Mouse (Mus musculus): Measurements from ENCODE around the gene Rpp25l.
A peak's percentile ranks its signal among the peaks of the same experiment; 100 is the strongest.

Rpp25l gene

GRCm38 (mm10) chr4:41713197-41714067 is at the start of gene Rpp25l:
Gene Rpp25l, minus strand, starts transcription at chr4:41713534.
- DNase-seq = peak; percentile 94 to 95

DNA sequence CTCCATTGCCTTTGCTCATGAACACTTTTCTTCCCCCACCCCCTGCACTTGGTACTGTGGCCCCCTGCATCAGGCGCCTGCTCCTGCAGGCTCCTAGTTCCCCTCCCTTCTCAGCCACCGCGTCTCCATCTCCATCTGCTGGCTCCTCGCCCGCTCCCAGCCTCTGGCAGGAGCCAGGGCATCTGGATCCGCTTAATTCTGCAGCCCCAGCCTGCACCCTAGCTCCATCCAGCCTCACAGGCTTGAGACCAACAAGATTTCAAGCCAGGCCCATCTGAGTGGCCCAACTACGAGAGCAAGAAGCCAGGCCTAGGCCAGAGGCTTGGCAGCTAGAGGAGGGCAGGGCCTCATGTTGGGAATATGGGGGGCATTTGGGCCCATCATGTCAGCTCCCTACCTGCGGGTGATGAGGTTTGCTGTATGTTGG is 49.4 kb upstream of the Rpp25l start:
- peak; percentile 88 to 93 for DNase-seq

DNA sequence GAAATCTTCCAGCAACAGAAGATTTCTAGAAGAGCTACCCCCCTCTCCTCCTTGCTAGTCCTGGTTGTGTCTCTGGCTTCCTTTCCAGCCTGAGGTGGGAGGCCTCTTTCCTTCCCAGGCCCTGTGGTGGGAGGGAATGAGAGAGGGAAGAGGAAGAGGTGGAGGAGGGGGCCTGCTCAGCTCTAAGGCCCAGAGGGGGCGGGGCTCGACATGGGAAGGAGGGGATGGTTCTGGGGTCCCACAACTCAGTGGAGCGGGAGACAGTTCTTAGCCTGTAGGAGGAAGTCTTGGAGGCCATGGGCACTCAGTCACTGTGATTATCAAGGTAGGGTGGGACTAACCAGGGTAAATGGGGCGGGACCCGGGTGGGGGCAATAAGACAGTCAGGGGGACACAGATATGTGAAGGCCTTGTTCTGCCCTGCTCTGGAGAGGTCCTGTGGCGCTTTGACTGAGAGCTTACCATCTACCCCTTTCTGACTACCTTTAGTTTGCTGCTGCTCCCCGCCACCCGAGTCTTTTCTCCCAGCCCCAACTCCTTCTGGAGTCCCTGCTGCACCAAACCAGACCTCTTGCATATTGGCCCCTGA is 48.9 kb upstream of the Rpp25l start:
- peak; percentile 62 to 66 for DNase-seq

GRCm38 (mm10) chr4:41761680-41762079 is 48.3 kb upstream of the Rpp25l start:
- peak in 1 of 2 experiments; percentile 20 for DNase-seq

GRCm38 (mm10) chr4:41760911-41761310 is 47.6 kb upstream of the Rpp25l start:
- DNase-seq = peak; percentile 44 to 51

DNA sequence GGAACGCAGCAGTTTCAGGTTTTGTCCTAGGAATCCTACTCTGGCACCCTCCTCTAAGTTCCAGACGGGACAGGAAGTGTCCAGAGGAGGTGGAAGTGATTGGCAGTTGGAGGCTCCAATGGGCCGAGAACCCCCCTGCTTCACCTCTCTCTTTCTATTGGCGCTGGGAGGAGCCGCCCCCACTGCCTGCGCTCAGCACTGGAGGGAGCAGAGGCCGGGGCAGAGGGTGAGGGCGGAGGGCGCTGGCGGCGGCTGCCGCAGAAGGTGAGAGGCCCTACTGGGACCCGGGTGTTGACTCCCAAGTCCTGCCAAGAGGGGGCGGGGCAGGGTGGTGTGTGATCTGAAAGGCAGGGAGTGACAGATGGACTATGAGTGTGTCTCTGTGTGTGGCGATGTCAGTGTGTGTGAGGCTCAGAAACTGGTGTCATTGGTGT is 47.0 kb upstream of the Rpp25l start:
- peak; percentile 96 to 98 for DNase-seq

DNA sequence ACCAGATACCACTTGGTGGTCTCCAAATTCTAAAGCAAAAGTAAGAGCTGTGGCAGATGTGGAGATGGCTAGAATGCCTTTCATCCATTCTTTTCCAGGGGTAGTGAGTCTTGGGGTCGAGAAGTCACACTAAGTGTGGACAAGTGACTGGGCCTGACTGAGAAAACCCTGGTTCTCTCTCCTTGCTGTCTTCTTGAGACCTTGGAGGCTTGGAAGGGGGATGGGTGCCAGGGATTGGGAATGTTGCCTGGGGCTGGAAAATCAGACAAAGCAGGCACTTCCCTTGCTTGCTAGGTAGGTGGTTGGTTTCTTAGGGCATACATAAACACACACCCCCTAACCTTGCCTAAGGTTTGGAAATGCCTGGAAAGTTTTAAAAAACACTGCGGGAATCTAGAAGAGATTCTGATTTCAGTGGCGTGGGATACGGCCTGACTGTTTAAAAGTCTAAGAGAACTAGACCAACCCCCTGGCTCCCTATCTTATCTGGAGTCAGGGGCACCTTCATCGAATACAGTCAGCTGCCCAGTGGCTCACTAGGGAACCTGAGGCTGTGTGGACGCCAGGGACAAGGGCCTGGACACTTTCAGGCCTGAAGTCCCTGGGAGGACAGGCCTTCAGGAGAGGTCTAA is 46.4 kb upstream of the Rpp25l start:
- DNase-seq = peak; percentile 52 to 54

DNA sequence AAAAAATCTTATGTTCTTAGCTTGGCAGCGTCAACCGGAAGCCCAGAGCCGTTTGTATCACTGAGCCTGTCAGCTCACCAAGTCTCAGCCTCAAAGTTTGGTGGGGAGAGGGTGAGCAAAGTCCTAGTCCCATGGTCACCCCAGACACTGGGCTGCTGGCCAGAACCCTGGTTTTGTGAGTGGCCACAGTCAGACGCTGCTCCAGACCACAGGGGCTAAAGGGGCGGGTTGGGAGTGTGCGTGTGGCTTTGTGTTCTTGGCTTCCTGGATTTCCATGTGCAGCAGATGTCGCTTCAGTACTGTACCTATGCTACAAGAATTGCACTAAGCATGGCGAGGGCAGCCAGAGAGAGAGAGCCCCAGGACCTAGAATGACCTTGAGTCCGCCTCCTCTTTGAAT is 45.9 kb upstream of the Rpp25l start:
- peak; percentile 70 to 71 for DNase-seq

DNA sequence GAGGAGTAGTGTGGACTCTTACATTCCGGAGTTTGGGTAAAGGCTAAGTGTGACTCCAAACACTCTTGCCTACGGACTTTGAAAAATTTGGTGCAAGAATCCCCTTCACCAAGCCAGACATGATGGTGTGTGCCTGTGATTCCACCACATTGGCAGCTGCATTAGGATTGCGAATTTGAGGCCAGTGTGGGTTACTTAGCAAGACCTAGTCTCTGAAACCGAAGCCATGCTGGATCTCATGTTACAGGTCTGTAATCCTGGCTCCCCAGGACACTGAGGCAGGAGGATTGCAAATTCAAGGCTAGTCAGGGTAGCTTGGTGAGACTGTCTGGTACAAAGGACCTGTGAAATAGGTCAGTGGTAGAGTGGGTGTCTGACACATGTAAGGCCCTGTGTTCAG is 45.4 kb upstream of the Rpp25l start:
- no peak for DNase-seq

- DNase-seq = peak in 1 of 2 experiments; percentile 14
Measured at GRCm38 (mm10) chr4:41758021-41758420, 44.7 kb upstream of the Rpp25l start.

- DNase-seq = no peak
Measured at GRCm38 (mm10) chr4:41757321-41757720, 44.0 kb upstream of the Rpp25l start.

- peak in 1 of 2 experiments; percentile 31 for DNase-seq
Measured at GRCm38 (mm10) chr4:41756440-41756839, 43.1 kb upstream of the Rpp25l start.

- DNase-seq = peak; percentile 93 to 94
Measured at GRCm38 (mm10) chr4:41755338-41756305, 42.3 kb upstream of the Rpp25l start, which contains the start of gene Sigmar1. Gene Sigmar1, minus strand, starts transcription at chr4:41756157.

- no peak for DNase-seq
Measured at GRCm38 (mm10) chr4:41754797-41755337, 41.5 kb upstream of the Rpp25l start, which contains the start of gene Galt. Gene Galt, plus strand, starts transcription at chr4:41755228.

- no peak for DNase-seq
Measured at GRCm38 (mm10) chr4:41745021-41745420, 31.7 kb upstream of the Rpp25l start.

GRCm38 (mm10) chr4:41744131-41744530 is 30.8 kb upstream of the Rpp25l start:
- DNase-seq = no peak

DNA sequence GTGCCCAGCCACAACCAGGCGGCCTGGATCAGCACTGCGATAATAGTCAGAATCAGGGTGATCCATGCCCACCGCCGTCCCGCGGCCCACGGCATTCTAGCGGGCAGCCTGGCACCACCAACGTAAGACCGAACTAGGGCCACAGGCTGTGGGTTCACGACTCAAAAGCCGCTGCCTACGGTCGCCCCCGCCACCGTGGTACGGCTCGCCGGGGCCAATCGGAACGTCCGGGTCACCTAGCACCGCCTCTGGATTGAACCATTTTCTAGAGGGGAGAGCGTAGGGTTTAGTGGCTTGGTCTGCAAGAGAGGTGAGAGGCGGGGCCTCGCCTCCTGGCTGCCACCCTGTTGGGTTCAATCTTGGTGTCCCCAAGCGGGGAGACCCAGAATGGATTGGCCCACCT is 27.8 kb upstream of the Rpp25l start:
- DNase-seq = peak; percentile 94 to 96

DNA sequence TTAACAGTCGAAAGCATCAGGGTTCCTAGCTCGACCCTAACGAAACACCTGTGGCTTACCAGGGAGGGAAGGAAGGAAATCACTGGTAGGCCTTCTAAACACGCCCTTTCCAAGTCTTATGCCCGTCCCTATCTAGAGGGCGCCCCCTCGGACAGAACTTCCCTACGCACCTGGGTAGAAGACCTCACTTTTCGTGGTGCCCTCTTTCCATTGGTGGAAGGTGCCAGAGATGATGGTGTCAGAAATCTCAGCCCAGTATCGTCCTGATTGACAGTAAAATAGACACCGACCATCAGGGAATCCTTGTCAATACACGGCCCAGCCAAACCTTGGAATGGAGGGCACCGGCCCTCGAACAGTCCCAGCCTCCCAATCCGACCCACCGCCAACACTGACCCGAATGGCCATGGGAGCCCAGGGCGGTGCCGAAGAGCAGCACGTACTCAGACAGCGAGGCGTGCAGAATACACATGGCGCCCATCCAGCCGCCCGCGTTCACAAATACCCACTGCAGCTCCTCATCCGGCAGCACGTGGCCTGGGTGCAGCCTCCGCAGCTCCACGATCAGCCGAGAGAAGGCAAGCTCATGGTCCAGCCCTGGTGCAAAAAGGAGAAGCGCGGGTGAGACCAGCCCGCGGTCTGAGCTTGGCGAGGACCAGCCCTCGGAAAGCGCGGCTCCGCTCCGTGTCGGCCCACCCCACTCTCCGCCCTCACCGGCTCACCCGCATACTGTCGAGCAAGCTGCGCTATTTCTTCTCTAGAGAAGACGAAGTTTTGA is 27.2 kb upstream of the Rpp25l start:
- DNase-seq = peak; percentile 74 to 79

DNA sequence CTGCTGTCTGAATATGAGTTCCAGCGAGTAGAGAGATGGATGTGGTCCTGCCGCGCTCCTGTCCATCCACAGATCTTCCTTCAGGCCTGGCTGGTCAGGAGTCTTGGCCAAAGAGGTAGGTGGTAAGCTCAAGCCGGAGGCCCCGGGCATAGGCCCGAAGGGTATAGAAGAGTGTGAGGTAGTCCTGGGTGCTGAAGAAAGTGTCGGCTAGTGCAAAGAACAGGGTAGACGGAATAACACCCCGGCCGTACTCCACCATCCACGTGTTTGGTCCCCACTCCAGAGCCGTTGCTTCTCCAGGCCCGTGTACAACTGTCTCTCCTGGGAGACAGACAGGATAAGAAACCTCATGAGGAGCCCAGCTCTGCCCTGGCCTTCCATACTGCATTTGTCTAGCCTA is 25.9 kb upstream of the Rpp25l start:
- DNase-seq = no peak

GRCm38 (mm10) chr4:41738256-41738603 is 24.9 kb upstream of the Rpp25l start:
- DNase-seq = no peak

DNA sequence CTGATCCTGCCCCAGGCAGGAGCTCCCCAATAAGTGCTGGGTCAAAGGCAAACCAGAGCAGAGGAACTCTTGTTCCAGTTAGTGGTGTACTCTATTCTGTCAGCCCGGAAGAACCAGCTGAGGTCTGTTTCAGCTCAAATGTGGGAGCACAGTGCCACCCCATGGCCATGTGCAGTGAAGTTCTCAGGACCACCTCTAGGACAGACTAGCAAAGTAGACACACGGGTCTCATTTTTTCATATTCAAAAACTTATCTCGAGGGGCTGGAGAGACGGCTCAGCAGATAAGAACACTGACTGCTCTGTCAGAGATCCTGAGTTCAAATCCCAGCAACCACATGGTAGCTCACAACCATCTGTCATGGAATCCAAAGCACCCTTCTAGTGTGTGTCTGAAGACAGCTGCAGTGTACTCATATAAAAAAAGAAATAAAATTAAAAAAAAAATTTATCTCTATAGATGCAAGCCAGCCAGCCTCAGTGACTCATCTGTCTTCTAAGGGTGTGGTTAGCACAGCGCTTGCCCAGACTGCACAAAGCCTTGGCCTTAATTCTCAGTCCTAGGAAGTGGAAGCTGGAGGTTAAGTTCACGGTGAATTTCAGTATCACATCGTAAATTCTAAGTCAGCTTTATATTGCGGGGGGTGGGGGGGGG is 24.4 kb upstream of the Rpp25l start:
- DNase-seq = peak; percentile 86 to 88
